ENCODE assay signal across 28 mouse cellular contexts in the genomic region with DNA sequence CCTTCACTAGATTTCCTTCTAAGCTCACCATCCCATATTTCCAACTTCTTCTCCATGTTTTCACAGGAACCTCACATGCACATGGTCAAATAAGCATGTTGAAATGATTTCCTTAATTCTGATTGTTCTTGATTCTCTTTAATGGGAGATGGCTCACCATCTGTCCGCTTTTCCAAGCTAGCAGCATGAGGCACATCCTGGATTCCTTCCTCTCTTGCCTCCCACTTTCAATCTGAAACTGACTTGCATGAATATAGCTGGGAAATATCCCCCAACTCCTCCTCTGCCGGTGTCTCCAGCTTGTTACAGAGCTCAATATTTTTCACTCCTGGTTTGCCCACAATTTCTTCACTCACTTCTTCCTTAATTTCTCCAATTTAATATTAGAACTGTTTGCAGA.
DNase-seq lines count a peak whose midpoint lies in the region; TF ChIP-seq lines count a peak whose summit lies in the region.
"Had no signal": no experiment of that assay in that cellular context is flagged by ENCODE, and none has a peak within 500 bp of the region (broad histone marks: within the 10 kb centered on the region; RNA-seq: fewer than 3 reads in every experiment).

No protein-coding gene starts in this region.

- H3K27ac ChIP-seq in layer of hippocampus, adult 2 months: peak overlapping the region; percentile 49
- H3K27ac ChIP-seq: hindbrain, embryonic 13.5 days; kidney, postnatal 0 days; limb, embryonic 10.5 days; limb, embryonic 15.5 days; liver, embryonic 13.5 days; macrophage; midbrain, embryonic 13.5 days; neural tube, embryonic 13.5 days; stomach, embryonic 15.5 days had no signal

- H3K4me3 ChIP-seq in layer of hippocampus, adult 2 months: no peak overlapping the region
- H3K4me3 ChIP-seq: erythroblast, embryonic 14.5 days; hindbrain, embryonic 13.5 days; limb, embryonic 10.5 days; limb, embryonic 15.5 days; liver, embryonic 13.5 days; midbrain, embryonic 13.5 days; neural tube, embryonic 13.5 days; stomach, embryonic 15.5 days had no signal

- peak; percentile 21 to 66 for DNase-seq in layer of hippocampus, adult 2 months (ENCODE audit: low spot score in 2 of 2)
- DNase-seq in layer of hippocampus, adult 9-10 months (ENCODE audit: low spot score): no peak
- peak; percentile 32 to 33 for DNase-seq in right cerebral cortex, adult 2 months (ENCODE audit: low spot score in 2 of 2)
- DNase-seq in right cerebral cortex, postnatal 4 days: no peak
- DNase-seq in left cerebral cortex, postnatal 25 days (ENCODE audit: low spot score in 2 of 2): peak; percentile 30 to 88
- no peak for DNase-seq in ovary, postnatal 10 days (ENCODE audit: low spot score)
- no peak for DNase-seq in T-cell, adult 2 months (ENCODE audit: low spot score)
- DNase-seq: adrenal gland, adult 2 months; adrenal gland, postnatal 36 days; cerebellum, adult 2 months; cerebellum, postnatal 14 days; gastrocnemius, postnatal 10 days; heart, postnatal 4 days; kidney, adult 8-10 months; kidney, postnatal 4 days; liver, embryonic 13.5 days; lung, adult 2 months; lung, postnatal 10 days; thymus, postnatal 14 days had no signal

- intact Hi-C loops in left cerebral cortex, postnatal 25 days (cut with DNase I): loop anchor here (5.0 to 10.0 kb wide), 4 partner anchors 380 to 1238 kb away; no protein-coding TSS in a partner anchor

- TF ChIP-seq CTCF in layer of hippocampus, adult 2 months (conservative IDR thresholded peaks at IDR 0.05): no peak

Comparison
In these comparisons a context has a peak if more than half of its experiments do, and no peak if none do; other contexts are left out.
1. DNase-seq: peak in layer of hippocampus, adult 2 months (2 of 2), right cerebral cortex, adult 2 months (2 of 2) and left cerebral cortex, postnatal 25 days (2 of 2); none in layer of hippocampus, adult 9-10 months (single experiment), right cerebral cortex, postnatal 4 days (single experiment), ovary, postnatal 10 days (single experiment) and T-cell, adult 2 months (single experiment).